Mouse (Mus musculus): ENCODE measurements around the gene Ak8. TPM values are rescaled to one million over a fixed set of nuclear protein-coding genes. Genes with fewer than 3 reads are reported as not detected.

Gene Ak8
- total RNA-seq, 2 experiments from 2014 or later = not detected

DNA sequence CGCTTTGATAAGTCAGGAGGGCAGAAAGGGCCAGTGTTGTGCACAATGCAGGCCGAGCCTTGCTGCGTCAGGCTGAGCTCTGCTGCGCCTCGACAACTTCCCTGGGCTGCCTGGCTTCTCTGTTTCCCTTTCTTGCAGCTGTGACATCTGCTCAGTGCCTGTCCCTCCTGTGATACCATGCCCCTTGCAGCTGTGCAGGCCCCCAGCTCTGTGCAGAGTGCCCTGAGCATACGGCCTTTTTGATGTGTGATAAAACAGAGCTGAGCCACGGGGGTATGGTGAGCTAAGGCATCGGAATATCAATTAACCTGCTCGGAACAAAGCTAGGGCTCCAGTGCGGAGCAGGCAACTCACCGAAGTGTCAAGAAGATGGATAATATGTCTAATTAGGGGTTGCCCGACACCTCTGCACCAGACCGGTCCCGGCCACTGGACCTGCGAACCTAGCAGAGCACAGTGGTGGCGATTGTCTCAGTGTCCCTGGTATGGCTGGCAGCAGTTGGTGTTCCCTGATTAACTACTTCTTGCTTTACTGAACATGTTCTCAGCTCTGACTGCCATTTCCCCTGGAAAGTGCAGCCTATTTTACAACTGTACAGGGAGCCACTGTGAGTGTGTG is 27.9 kb downstream of the Ak8 start:
- ATAC-seq (replicated peaks; ENCODE audit: poor library complexity, severe bottlenecking) = no peak

DNA sequence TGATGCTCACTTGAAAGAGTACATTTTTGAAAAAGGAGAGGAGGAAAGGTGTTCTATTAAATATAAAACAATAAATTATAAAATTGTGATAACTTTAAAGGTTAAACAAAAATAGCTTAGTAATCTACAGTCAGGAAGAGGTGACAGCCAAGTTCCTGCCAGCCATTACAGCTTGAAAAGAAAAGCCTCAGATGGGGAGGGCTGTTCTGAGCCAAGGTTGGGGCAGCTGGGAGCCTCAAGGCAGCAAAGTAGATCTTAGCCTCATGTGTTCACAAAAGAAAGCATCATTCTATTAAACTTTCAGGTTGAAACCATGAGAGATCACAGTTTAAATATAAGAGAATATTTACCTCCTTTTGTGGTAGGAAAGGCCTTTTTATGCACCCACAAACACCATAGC is 30.7 kb downstream of the Ak8 start:
- no peak for ATAC-seq (replicated peaks; ENCODE audit: poor library complexity, severe bottlenecking)

DNA sequence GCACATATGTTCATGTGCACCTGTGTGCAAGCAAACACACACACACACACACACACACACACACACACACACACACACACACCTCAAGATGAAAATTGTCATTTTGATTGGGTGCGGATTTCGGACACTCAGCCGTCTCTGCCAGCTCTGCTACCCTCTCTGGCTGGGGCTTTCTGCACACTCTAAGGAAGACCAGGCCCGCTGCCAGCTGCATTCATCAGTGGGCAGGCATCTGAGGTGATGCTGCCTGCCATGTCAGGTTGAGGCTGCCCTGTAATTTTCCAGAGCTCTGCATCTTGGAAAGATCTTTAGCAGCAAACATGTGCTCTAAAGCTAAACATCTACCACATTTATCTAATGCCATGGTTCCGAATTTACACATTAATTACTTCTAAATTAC is 37.1 kb downstream of the Ak8 start:
- no peak for ATAC-seq (replicated peaks; ENCODE audit: poor library complexity, severe bottlenecking)

DNA sequence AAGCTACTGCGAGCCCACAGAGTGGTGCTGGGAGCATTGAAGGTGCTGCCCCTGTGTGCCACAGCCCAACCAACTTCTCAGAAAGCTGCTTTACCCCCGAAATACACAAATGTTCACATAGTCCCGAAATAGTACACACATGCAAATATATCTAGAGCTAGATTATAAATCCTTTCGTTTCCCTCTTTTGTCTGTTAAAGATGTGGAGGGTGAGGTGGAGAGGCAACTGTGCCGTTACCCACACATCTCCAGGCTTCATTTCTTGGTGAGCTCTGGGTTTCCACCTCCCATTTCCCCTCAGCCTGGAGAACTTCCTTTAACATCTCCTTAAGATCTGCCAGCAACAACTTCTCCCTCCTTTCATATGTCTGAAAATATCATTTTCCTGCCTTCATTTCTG is 40.2 kb downstream of the Ak8 start:
- ATAC-seq (replicated peaks; ENCODE audit: poor library complexity, severe bottlenecking) = no peak

DNA sequence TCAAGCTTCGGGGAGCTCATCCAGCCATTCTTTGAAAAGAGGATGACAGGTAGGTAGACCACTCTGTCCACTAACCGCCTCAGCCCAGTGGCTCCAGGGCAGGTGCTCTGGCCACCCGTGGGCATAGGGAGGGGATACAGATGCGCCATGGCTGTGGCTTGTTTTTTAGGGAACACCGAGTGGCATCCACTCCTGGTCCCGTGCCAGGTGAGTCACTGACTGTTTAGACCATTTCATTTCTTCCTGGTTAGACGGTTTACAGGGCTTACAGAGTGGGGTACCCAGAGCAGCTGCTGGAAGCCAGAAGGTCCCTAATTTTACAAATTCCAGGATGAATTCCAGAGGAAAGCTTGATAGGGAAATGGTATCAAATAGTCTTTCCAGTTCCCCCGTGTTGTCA is 42.7 kb downstream of the Ak8 start:
- ATAC-seq (replicated peaks; ENCODE audit: poor library complexity, severe bottlenecking) = no peak

DNA sequence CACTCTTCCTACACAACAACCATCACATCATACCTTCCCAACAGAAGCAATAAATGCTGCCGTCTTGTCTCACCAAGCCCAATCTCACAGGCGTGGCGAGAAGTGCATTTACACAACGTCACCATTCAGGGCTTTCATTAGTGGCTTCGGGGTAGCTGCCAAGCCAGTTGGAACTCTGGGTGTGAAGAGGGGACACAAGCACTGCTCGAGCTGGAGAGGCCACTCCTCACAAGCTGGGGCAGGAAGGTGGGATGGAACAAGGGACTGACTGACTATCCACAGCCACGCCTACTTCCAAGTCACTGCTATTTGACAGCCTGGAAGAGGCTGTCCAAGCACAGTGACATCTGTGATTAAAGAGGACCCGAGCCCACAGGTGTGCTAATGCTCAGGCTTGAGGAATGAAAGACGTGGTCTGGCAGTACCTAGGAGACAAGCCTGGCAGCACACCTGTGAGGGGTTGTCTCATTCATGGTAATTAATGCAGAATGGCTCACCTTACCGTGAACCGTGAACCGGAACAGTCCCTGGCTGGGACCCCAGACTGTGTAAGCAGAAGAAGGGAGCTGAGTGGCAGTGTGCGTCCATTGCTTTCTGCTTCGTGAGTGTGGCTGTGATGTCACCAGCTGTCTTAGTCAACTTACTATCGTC is 46.8 kb downstream of the Ak8 start:
- ATAC-seq (replicated peaks; ENCODE audit: poor library complexity, severe bottlenecking) = no peak

DNA sequence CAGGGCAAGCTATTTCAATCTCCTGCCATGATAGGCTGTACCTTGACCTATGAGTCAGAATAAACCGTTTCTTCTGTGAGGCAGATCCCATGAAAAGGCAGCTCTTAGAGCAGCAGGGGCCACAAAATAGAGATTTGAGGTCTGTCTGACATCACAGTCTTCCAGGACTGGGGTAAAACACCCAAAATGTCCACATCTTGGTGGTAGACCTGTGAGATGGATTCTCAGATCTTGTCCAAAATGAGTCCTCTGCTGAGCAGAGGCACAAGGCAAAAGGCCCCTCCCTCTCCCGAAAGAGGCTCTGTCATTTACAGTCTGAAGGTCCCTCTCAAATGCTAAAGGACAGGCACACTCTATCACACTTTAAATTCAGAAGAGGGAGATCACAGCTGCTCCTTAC is 47.7 kb downstream of the Ak8 start:
- ATAC-seq (replicated peaks; ENCODE audit: poor library complexity, severe bottlenecking) = no peak

DNA sequence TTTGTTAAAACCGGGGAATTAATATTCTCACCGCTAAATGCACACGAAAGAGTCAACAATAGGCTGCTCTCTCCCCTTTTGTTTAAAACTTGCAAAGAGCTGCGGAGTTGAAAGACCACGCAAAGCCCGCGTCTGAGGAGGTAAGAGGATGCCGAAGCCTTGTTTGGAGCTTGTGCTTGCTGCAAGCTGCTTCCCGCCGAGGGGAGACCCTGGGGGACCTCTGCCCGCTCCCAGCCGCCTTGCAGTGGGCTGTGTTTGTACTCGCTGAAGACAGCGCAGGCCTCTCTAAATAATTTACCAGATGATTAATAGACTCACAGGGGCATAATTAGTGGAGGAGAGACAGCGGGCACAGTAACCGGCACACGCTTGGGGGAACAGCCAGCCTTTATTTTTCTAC is 51.2 kb downstream of the Ak8 start:
- no peak for ATAC-seq (replicated peaks; ENCODE audit: poor library complexity, severe bottlenecking)

DNA sequence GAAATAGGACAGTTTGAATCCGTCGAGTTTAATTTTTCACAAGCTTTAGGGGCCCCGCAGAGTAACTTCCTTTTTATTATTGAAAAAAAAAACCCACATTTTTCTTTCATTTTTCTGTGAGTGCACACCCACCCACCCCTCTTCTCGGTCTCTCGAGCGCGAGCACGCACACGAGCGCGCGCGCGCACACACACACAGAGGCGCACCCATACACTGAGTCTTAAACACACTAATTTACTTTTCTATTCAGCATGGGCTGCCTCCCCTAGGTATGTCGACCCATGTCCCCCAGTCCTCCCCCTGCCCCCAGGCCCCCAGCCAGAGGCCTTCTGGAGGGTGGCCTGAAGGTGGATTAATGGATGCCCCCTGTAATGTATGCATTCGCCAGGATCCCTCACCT is 51.7 kb downstream of the Ak8 start:
- 0 out of 2 replicates have a peak, but pooled peaks have one; percentile 28 for ATAC-seq (replicated peaks; ENCODE audit: poor library complexity, severe bottlenecking)

DNA sequence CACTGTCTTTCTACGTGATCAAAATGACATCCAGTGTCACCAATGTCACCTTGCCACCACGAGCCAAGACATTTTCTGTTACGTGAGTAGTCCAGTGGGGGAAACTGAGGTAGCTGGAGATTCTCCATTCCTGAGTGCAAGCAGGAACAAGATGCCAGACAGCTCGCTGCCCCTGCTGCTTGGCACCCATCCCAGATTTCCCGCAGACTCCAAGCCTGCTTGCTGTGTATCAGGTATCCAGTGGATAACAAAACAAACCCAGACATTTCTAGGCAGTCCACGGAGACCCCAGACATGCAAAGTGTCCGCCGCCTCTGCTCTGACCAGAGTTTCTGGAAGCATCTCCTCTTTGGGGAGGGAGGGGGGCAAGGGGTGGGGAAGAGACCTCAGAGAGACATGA is 52.4 kb downstream of the Ak8 start:
- no peak for ATAC-seq (replicated peaks; ENCODE audit: poor library complexity, severe bottlenecking)

DNA sequence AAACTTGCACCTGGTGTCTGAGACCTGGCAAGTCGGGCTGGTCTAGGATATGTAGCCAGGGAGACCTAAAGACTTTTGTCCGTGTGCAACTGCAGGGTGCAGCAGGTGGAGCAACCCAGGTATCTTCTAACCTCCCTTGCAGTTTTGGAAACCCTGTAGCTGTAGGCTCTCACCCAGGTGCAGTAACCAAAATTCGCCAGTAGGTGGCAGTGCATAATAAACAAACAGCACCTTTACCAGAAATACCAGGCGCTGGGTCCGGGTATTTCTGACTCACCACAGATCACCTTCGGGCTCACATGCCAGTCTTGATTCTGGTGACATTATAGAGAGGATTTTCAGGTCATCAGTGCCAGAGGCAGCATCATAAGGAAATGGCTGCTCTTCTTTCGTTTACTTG is 55.5 kb downstream of the Ak8 start:
- peak; percentile 56 for ATAC-seq (replicated peaks; ENCODE audit: poor library complexity, severe bottlenecking)

DNA sequence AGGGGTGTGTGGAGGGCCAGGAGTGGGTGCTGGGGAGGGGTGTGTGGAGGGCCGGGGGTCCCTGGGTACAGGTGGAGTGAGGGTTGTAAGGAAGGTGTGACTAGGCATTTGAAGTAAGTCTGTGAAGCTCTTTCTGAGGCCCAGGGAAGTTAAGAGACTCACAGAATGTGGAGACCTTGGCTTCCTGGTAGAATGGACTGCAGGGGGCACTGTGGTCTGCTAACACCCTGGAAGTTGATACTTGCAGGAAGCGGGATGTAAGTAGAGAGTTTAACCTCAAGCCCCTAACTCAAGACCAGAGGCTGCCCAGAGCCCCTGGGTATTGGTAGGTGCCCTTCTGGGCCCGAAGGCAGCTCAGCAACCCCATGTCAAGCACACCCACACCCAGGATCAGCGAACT is 56.2 kb downstream of the Ak8 start:
- peak; percentile 52; the same call in 1 of the 2 replicates for ATAC-seq (replicated peaks; ENCODE audit: poor library complexity, severe bottlenecking)

DNA sequence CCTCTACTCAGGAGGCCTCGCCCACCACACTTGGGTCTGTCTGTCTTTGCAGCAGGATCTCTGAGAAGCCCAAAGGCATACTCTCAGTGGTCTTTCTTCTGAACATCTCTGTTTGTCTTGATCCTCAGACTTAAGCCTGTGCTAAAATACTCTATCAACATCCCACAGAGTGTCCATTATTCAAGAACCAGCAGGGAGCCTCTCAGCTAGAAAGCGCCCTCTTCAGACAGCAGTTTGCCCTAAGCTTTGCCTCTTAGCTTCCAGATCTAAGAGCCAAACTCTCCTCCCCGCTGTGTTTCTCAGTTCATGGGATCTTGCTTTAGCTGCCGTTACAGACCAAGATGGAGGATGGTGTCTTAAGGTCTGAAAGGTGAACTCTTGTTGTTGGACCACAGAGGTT is 59.5 kb downstream of the Ak8 start:
- ATAC-seq (replicated peaks; ENCODE audit: poor library complexity, severe bottlenecking) = no peak

DNA sequence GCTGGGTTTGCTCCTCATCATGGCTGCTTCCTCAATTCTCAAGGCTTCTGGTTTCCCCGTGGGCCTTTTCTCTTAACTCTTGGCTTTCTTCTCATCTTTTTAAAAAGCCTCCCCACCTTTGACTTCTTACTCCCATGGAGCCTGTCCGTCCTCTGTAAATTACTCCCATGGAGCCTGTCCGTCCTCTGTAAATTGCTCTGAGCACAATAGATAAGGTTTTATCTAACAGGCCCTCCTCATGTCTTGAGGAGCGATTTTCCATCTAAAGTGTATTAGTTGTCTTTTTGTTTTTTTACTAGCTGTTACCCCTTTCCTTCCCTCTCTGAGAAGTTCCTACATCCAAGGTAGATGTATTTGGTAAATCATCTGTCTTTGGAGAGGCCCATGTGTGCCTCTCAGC is 66.6 kb downstream of the Ak8 start:
- no peak for ATAC-seq (replicated peaks; ENCODE audit: poor library complexity, severe bottlenecking)

DNA sequence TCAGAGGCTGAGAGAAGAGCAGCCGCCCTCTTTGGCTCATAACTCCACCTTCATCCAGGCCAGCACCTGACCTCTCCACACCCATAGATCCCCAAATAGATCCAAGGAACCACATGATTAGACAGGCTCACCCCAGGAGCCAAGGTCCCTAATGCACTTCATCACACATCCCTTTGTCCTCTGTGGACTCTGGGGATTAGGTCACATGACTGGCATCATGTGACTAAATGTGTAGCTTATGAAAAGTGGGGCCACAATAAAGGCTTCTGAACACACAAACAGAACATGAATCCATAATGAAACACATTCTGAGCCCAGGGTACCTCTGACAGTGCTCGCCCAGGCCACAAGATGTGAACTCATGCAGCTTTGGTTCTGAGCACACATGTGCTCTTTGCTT is 67.1 kb downstream of the Ak8 start:
- ATAC-seq (replicated peaks; ENCODE audit: poor library complexity, severe bottlenecking) = no peak

DNA sequence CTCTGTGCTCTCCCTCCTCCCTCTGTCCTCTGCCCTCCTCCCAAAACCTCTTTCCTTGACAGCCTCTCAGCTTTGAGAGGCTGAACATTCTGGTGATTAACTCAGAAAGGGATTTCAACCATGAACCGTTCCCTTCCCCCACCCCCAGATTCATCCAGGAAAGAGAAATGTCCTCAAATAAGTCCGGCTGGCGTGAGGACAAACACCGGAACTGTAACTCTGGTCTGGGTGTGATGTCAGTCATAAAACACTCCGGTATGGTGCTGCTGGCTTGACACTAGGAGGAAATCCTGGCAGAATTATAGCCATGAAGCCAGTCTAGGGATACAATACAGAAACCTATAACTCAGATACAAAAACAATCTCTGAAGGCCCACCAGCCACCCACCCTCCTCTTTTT is 70.7 kb downstream of the Ak8 start:
- ATAC-seq (replicated peaks; ENCODE audit: poor library complexity, severe bottlenecking) = no peak

DNA sequence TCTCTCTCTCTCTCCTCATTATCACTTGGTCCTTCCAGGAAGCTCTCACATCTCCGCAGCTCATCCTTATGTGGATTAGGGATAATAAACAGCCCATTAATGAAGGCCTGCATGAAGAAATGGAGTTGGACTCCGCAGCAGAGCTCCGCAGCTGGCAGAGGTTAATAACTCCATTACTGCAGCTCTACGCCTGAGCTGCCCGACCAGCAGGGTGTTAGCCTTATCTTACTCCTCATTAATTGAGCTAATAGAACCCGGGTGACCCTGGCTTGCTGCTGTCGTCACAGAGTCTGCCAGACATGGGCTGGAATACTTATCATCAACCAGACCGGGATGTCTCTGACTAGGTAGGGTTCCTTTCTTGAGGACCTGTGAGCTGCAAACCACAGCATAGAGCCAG is 74.1 kb downstream of the Ak8 start:
- ATAC-seq (replicated peaks; ENCODE audit: poor library complexity, severe bottlenecking) = no peak

DNA sequence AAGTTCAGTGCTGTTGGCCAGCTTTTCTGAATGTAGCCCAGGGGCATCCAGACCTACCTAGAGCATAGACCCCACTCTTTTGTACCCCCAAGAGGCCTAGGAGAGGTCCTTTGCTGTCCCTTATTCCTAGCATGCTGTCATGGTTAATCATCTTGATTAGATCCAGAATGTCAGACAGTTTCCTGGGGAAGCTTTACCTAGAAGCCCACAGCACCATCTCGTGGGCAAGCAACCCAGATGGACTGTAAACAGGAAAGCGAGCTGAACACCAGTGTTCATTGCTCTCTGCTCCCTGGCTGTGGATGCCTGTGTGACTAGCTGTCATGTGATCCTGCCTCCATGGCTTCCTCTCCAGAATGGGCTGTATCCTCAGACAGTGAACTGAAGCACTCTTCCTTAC is 76.8 kb downstream of the Ak8 start:
- ATAC-seq (replicated peaks; ENCODE audit: poor library complexity, severe bottlenecking) = no peak

DNA sequence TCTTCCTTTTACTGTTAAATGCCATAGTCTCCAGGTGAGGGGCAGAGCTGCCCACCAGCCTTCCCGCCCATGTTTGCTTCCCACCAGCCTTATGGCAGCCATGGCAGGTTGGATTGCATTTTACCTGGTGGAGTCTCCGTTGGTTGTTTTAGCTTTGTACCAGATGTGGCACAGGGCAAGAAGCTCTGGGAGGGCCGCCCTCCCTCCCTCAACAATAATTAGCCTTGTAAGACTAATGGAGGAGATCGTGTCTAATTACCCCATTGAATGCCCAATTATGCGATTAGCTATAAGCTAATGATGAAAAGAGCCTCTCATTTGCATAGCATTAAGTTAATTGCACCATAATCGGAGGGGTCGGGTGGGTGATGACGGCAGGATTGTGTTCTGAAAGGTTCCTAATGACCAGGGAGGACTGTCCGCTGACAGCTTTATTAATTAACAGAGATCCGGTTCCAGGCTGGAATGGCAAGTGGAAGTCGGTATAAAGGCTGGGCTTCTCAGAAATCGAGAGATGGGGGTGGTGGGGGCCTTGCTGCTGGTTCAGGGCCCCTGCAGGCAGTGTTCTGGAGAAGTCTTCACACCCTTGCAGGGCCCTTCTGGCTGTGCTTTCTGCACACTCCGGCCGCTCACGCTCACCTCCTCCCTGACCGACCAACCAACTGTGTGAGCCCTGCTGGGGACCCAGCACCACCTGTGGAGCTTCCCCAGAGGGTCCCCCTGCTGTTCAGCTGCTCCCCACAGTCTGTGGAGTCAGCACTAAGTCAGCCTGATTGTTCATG is 80.2 kb downstream of the Ak8 start:
- no peak for ATAC-seq (replicated peaks; ENCODE audit: poor library complexity, severe bottlenecking)

DNA sequence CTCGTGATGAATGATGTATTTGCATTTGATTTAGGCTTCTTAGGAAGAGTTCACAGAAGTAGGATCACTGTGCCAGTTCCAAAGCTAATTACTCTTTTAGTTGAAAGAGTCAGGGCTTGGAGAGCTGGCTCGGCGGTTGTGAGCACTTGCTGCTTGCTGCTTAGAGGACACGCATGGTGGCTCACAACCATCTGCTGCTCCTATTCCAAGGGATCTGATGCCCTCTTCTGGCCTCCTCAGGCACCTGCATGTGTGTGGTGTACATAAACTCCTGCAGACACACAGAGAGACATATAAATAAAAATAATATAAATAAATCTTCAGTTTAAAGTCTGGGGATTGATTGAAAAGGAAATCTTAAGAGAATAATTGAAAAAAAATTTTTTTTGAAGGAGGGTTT is 81.3 kb downstream of the Ak8 start:
- no peak for ATAC-seq (replicated peaks; ENCODE audit: poor library complexity, severe bottlenecking)

DNA sequence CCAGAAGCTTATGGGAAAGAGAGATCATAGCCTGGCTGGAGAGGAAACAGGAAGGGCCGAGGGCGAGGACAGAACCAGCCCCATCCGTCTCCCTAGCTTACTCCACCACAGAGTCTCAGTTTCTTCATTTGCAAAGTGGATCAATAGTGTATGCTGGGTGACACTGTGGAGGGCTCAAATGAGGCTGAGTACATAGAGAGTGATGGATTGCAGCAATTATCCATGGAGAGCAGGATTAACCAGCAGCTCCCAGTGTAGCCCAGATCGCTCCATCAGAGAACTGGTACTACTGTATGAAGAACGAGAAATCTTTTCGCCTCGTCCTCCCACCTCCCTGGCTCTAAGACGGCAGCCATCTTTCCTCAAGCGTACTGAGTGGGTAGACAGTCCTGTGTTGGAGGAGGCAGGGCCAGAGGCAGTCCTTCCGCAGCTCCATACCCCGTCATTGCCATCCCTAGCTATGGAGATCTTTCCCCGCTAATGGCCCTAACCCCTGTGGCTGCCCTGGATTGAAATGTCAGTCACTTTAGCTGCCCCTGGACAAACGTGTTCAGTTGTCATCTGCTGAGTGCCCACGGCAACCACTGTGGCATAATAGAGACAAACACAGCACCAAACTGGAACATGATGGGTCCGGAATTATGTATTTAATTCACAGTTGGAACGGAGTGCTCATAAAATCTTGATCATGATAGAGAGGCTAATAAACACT is 86.5 kb downstream of the Ak8 start:
- no peak for ATAC-seq (replicated peaks; ENCODE audit: poor library complexity, severe bottlenecking)

All from granulocyte monocyte progenitor cell, adult 5-6 weeks (primary cell).